Mouse (Mus musculus) hindbrain, embryonic 16.5 days (tissue): ENCODE measurements around the gene Tmem107. TPM values are rescaled to one million over a fixed set of nuclear protein-coding genes. Genes with fewer than 3 reads are reported as not detected.
A peak's percentile ranks its signal among the peaks of the same experiment; 100 is the strongest.

Experiments
- ATAC-seq: fragments of 200-750 bp; cut with Nextera tagmentation; 2 replicates; pipeline ENCODE4 v1.8.0; 2017; ENCODE audit warnings: moderate TSS enrichment, moderate library complexity
- H3K27ac ChIP-seq: fragments of 300-500 bp; sonication (generic); 2 replicates; pipeline ENCODE4 v1.5.1; 2014; ENCODE audit warnings: low read depth, mild to moderate bottlenecking, control low read depth, low read length, moderate library complexity
- H3K27me3 ChIP-seq: fragments of 300-500 bp; sonication (generic); replicated peaks from 2 replicates; pipeline ENCODE4 v1.6.1; 2014; ENCODE audit warnings: low read length; ENCODE audit not compliant: control insufficient read depth, insufficient read depth
- H3K36me3 ChIP-seq: fragments of 300-500 bp; sonication (generic); 2 replicates; pipeline ENCODE4 v1.6.1; 2014; ENCODE audit warnings: mild to moderate bottlenecking, low read length, moderate library complexity, mixed read lengths; ENCODE audit not compliant: control insufficient read depth, insufficient read depth
- H3K4me1 ChIP-seq: fragments of 300-500 bp; sonication (generic); 2 replicates; pipeline ENCODE4 v1.6.1; 2014; ENCODE audit warnings: low read depth, low read length; ENCODE audit not compliant: control insufficient read depth, insufficient read depth
- H3K4me2 ChIP-seq: fragments of 300-500 bp; sonication (generic); 2 replicates; pipeline ENCODE4 v1.6.1; 2014; ENCODE audit warnings: mild to moderate bottlenecking, low read length, control low read depth, moderate library complexity
- H3K4me3 ChIP-seq: fragments of 300-500 bp; sonication (generic); 2 replicates; pipeline ENCODE4 v1.5.1; 2014; ENCODE audit warnings: mild to moderate bottlenecking, low read length, control low read depth, moderate library complexity
- H3K9ac ChIP-seq: fragments of 300-500 bp; sonication (generic); 2 replicates; pipeline ENCODE4 v1.6.1; 2014; ENCODE audit warnings: low read depth, mild to moderate bottlenecking, control low read depth, low read length, moderate library complexity
- H3K9me3 ChIP-seq: fragments of 300-500 bp; sonication (generic); 2 replicates; pipeline ENCODE4 v1.6.1; 2014; ENCODE audit warnings: mild to moderate bottlenecking, low read length, moderate library complexity; ENCODE audit not compliant: control insufficient read depth
- WGBS: fragments of 180-500 bp; shearing (Covaris S2); extraction: QIAGEN DNeasy Blood & Tissue Kit; methylation state at CpG from one replicate; pipeline ENCODE4 v1.1.7; 2014; 5-methylcytosine and 5-hydroxymethylcytosine counted together
- polyA plus RNA-seq: library from polyadenylated mRNA; unstranded; fragments of >200 nt; fragmentation: Nextera tagmentation; extraction: Ambion mirVana; gene quantifications from 2 replicates; pipeline ENCODE4 v1.2.1, GENCODE M21; 2015

Gene Tmem107
- polyA plus RNA-seq, 1 experiment from 2014 or later = 42.6 TPM

DNA sequence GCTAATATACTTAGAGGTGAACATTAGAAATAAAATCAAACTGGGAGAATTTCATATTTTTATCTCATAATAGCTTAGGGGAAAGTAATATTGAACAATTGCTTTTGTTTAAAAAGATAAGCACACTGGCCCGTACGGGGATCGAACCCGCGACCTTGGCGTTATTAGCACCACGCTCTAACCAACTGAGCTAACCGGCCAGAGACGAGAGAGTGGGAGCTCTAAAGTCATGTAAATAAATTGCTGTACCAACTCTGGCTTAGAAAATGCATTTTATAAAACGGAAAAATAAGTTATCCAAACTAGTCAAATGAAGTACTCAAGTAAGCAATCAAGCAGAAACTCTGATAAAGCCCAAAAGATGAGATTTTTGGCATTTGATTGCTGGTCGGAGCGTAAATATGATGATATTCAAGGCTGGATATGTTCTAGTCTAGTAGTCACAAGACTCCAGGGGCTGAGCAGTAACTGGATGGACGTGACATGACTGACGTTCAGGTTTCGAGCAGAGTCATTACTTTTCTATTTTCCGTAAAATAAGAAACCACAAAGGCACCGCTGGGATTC is 8.3 kb upstream of the Tmem107 start:
- H3K27ac ChIP-seq = peak overlapping the region; percentile 66
- H3K9me3 ChIP-seq = no peaks in the 10 kb centered on the region
- peaks cover 33% of the 10 kb centered on the region for H3K4me1 ChIP-seq
- H3K9ac ChIP-seq = peak overlapping the region; percentile 35; the same call in 1 of the 2 replicates
- H3K4me2 ChIP-seq = peak overlapping the region; percentile 74
- H3K4me3 ChIP-seq = peak overlapping the region; percentile 76
- no peak for ATAC-seq
- no peaks in the 10 kb centered on the region for H3K27me3 ChIP-seq
- no peaks in the 10 kb centered on the region for H3K36me3 ChIP-seq
- 1% methylated on average over 17 of the region's 17 CpGs for WGBS

DNA sequence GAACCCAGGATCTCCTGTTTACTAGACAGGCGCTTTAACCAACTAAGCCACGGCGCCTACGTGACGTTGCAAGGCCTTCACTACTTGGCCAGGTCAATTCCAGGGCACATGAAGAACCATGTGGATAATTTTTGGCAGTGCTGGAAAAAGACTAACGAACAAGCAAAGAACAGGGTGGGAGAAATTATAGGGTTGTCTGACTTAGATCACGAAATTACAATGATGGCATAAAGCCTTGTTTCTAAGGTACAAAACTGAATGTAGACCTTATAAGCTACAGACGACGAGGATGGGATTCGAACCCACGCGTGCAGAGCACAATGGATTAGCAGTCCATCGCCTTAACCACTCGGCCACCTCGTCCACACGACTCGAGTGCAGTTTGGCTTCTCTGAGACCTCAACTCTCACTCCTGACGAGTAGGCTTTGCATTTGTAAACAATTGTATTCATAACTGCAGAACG is 7.8 kb upstream of the Tmem107 start:
- peak overlapping the region; percentile 74 for H3K4me2 ChIP-seq
- WGBS = 0% methylated on average over 19 of the region's 19 CpGs
- no peaks in the 10 kb centered on the region for H3K27me3 ChIP-seq
- H3K27ac ChIP-seq = peak overlapping the region; percentile 51
- H3K9ac ChIP-seq = peak overlapping the region; percentile 19; the same call in 1 of the 2 replicates
- peak; percentile 69 for ATAC-seq
- no peaks in the 10 kb centered on the region for H3K9me3 ChIP-seq
- peak overlapping the region; percentile 76 for H3K4me3 ChIP-seq
- peaks cover 33% of the 10 kb centered on the region for H3K4me1 ChIP-seq
- H3K36me3 ChIP-seq = no peaks in the 10 kb centered on the region

DNA sequence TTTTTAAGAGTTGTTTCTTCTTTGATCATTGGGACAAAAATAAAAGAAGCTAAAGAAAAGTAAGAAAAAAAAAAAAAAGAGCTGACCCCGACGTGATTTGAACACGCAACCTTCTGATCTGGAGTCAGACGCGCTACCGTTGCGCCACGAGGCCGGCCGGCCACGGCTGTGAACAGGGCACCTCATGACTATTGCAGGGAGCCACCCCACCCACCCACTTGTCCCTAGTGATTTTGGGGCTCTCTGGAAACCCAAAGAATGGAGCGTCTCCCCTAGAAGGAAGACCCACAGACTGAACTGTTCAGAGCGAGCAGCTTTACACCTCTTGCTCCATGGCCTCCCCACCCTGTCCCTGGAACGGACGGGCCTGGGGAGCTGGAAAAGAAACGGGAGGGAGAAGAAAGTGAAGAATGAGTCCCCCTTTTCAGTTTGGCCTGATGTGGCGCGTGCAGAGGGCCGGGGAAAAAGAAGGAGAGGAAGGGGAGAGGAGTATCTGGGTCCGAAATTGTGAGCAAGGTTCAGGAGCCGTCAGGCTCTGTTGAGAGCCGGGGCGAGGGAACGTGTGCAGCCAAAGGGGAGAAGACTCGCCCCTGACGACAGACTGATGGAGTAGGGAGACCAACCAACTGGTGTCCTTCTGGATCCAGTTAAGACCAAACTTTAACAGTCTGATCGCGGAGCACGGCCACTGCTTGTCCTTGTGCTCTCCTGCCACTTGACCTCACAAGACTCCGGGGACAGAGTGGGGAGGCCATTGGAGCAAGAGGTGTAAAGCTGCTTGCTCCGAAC is 7.0 kb upstream of the Tmem107 start:
- peak; percentile 11; the same call in 1 of the 2 replicates for ATAC-seq
- H3K27me3 ChIP-seq = no peaks in the 10 kb centered on the region
- peaks cover 30% of the 10 kb centered on the region for H3K4me1 ChIP-seq
- H3K9me3 ChIP-seq = no peaks in the 10 kb centered on the region
- H3K4me2 ChIP-seq = peak overlapping the region; percentile 74
- WGBS = under 1% methylated on average over 31 of the region's 31 CpGs
- peak overlapping the region; percentile 73 for H3K27ac ChIP-seq
- no peaks in the 10 kb centered on the region for H3K36me3 ChIP-seq
- peak overlapping the region; percentile 76 for H3K4me3 ChIP-seq
- H3K9ac ChIP-seq = peak overlapping the region; percentile 70

DNA sequence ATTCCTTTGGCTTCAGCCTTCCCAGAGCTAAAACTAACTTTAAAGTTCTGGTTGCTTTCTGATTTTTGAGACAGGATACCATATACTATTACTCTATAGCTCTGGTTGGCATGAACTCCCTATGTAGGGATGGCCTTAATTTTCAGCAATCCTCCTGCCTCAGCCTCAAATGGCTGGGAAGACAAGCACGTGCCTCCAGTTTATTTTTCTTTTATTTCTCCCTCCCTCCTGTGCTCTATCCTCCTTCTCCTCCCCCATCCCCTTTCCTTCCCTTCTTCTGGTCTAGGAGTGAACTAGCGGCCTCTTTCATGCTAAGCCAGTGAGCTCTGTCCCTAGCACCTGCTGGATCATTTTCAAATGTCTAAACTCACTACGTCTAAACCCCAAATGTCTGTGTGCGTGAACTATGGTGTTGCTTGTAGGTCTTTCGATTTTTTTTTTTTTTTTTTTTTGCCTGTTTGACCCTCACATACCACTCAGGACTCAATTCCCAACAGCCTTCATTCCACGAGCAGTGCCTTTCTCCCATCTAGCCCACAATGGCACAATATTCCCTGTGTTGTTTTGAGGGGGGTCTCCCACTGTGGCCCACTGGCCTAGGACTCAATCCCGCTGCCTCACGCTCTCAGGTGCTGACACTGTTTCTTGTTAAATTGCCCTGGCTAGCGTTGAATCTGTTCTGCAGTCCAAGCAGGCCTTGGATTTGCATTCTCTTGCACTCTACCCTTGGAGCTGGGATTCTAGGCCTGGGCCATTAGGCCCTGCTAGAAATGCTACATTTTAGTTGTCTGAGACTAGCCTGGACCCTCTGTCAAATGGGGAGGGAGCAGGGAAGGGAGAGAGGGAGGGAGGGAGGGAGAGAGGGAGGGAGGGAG is 6.1 kb upstream of the Tmem107 start:
- peak overlapping the region; percentile 70 for H3K9ac ChIP-seq
- H3K4me2 ChIP-seq = peak overlapping the region; percentile 74
- ATAC-seq = no peak
- peak overlapping the region; percentile 76 for H3K4me3 ChIP-seq
- no peaks in the 10 kb centered on the region for H3K36me3 ChIP-seq
- 50% methylated on average over 9 of the region's 9 CpGs for WGBS
- no peak overlapping the region; the same call in 1 of the 2 replicates for H3K27ac ChIP-seq
- no peaks in the 10 kb centered on the region for H3K27me3 ChIP-seq
- peaks cover 30% of the 10 kb centered on the region for H3K4me1 ChIP-seq
- no peaks in the 10 kb centered on the region for H3K9me3 ChIP-seq

DNA sequence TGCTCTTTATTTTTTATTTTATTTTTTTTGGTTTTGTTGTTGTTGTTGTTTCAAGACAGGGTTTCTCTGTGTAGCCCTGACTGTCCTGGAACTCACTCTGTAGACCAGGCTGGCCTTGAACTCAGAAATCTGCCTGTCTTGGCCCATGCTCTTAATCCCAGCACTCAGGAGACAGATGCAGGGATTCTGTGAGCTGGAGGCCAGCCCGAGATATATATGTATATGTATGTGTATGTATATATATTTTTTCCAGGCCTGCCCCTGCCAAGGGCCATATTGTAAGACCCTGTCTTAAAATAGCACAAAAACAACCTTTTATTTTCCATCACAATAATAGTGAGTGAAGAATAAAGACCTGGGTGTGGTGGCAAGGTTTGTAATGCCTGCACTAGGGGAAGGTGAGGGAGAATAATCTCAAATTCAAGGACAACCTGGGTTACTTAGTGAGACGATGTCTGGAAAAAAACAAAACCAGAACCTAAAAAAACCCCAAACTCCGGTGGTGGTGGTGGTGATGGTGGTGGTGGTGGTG is 5.1 kb upstream of the Tmem107 start:
- Histone ChIP-seq H3K27ac (no peak overlapping the region), H3K9me3 (no peaks in the 10 kb centered on the region), H3K9ac (no peak overlapping the region; the same call in 1 of the 2 replicates), H3K4me1 (peaks cover 34% of the 10 kb centered on the region), H3K4me2 (peak overlapping the region; percentile 90), H3K27me3 (no peaks in the 10 kb centered on the region), H3K36me3 (no peaks in the 10 kb centered on the region), H3K4me3 (no peak overlapping the region; the same call in 1 of the 2 replicates)
- no peak for ATAC-seq
- 62% methylated on average over 3 of the region's 3 CpGs for WGBS

DNA sequence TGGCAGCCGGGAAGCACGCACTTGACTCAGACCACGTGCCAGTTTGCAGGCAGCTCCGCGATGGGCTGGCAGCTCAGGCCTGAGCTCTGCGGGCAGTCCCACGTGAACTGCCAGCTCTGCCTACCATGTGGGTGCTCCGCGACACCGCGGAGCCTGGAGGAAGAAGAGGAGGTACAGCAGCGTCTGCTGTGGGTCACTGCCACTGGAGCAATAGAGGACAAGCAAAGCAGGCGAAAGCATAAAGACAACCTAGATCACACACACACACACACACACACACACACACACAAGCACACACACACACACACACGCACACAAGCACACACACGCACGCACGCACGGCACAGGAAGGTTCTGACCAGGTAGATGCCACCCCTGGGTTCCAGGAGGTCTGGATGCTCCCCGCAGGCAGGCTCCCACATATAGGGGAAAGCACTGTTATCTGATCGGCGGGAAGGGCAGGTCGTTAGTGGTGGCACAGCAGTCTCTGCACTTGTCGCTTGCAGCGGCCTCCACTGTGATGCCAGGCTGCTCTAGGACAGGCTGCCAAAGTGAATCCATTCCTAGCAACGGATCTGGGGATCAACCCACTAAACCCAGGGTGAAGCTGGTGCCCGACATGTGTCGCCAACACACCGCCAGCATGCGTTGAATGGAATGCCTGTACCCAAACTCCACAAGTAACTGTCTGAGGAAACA is 4.3 kb upstream of the Tmem107 start:
- peak overlapping the region; percentile 45 for H3K4me3 ChIP-seq
- H3K27ac ChIP-seq = peak overlapping the region; percentile 56; the same call in 1 of the 2 replicates
- under 1% methylated on average over 25 of the region's 29 CpGs for WGBS
- ATAC-seq = no peak
- H3K4me2 ChIP-seq = peak overlapping the region; percentile 90
- peak overlapping the region; percentile 63 for H3K9ac ChIP-seq
- H3K9me3 ChIP-seq = no peaks in the 10 kb centered on the region
- H3K4me1 ChIP-seq = peaks cover 29% of the 10 kb centered on the region
- H3K36me3 ChIP-seq = no peaks in the 10 kb centered on the region
- H3K27me3 ChIP-seq = no peaks in the 10 kb centered on the region

DNA sequence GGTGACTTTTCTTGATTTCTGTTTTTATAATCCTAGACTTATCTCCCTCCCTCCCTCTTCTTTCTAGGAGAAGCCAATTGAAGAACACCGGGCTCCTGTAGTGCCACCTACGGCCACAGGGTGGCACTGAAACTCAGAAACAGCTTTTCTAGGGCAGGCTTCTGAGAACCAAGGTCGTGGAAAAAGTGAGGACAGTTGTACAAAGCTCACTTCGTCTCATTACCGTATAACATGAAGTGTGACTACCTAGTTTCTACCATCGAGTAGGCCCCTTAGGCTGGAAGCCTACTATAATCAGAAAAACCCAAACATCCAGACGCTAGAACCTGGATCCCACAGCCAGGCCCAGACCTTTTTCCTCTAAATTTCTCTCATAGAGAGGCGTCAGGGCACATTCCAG is 3.6 kb upstream of the Tmem107 start:
- no peaks in the 10 kb centered on the region for H3K9me3 ChIP-seq
- peak overlapping the region; percentile 63 for H3K9ac ChIP-seq
- peak overlapping the region; percentile 90 for H3K4me2 ChIP-seq
- no peaks in the 10 kb centered on the region for H3K36me3 ChIP-seq
- peaks cover 28% of the 10 kb centered on the region for H3K4me1 ChIP-seq
- peak overlapping the region; percentile 56; the same call in 1 of the 2 replicates for H3K27ac ChIP-seq
- WGBS = 10% methylated on average over 8 of the region's 8 CpGs
- peak overlapping the region; percentile 45 for H3K4me3 ChIP-seq
- H3K27me3 ChIP-seq = no peaks in the 10 kb centered on the region
- no peak for ATAC-seq

DNA sequence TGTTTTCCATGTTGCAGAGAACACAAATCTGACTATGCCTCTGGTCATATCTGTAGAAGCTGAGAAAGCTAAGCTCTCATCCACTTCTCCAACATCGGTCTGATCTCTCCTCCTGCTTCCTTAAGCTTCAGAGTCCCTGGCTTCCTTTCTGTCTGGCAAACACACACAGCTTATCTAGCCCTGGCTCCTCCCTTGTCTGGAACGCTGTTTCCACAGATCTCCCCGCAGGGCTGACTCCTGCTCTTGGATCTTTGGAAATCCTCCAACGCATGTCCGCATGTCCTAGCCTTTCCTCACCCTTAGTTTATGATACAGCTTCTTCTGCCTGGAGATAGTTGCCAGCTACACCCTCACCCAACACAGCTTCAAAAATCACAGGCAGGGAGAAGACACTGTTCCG is 3.0 kb upstream of the Tmem107 start:
- WGBS = 56% methylated on average over 6 of the region's 6 CpGs
- no peak for ATAC-seq
- Histone ChIP-seq H3K4me1 (peaks cover 34% of the 10 kb centered on the region), H3K27ac (no peak overlapping the region), H3K4me2 (no peak overlapping the region), H3K27me3 (no peaks in the 10 kb centered on the region), H3K4me3 (no peak overlapping the region), H3K9me3 (no peaks in the 10 kb centered on the region), H3K36me3 (no peaks in the 10 kb centered on the region), H3K9ac (no peak overlapping the region)
